Mouse (Mus musculus) cerebellum, adult 11 months (tissue): ENCODE results near the gene Gm3269.
"Not testable (repeated sequence)": the region's sequence is repeated elsewhere in the genome, so short reads cannot be mapped to it uniquely, and the experiment has no call there.

Experiments
- DNase-seq: peaks from one replicate; pipeline ENCODE4 v3.0.0; 2022

Gene Gm3269

DNA sequence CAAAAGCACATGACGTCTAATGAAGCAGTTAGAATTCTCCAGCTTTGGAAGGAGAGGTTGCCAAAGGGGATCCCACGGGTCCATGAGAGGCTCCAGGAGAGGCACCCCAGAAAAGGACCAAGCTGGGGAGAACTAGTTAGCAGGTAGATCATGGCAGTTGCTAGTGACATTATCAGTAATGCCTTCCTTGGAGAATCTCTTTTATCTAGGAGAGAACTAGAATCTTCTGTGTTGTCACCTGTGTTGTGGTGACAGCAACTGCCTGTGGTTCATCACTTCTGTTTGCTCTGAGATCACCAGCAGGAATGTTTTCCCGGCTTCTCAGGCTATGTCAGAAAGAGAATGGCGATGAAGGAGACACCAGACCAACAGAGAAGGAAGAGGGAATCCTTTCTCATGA is at the start of gene Gm3269:
TSS of gene Gm3269 (plus strand) at position 301 of the 400 bp plus-strand sequence.
- DNase-seq, result not testable (repeated sequence)

GRCm38 (mm10) chr14:4806421-4806820 is 31.5 kb upstream of the Gm3269 start:
- not testable (repeated sequence) for DNase-seq

GRCm38 (mm10) chr14:4821950-4822349 is 16.0 kb upstream of the Gm3269 start:
- DNase-seq, result not testable (repeated sequence)

GRCm38 (mm10) chr14:4855299-4855980 is 17.5 kb downstream of the Gm3269 start, which contains the start of gene Gm3264:
TSS of gene Gm3264 (plus strand) at chr14:4855576.
- DNase-seq, result not testable (repeated sequence)

- not testable (repeated sequence) for DNase-seq
These were observed 54.2 kb downstream of the Gm3269 start, which contains the start of gene Gm3278 for GRCm38 (mm10) chr14:4892116-4892515. TSS of gene Gm3278 (plus strand) at chr14:4892416.
